Mouse (Mus musculus): ENCODE measurements around the gene Asb15.

Asb15 gene

GRCm38 (mm10) chr6:24569711-24570110 lies 41.8 kb downstream of the Asb15 start:
- no peak for DNase-seq

GRCm38 (mm10) chr6:24570278-24570677 lies 42.3 kb downstream of the Asb15 start:
- DNase-seq, result no peak

GRCm38 (mm10) chr6:24571126-24571525 lies 43.2 kb downstream of the Asb15 start:
- no peak for DNase-seq

GRCm38 (mm10) chr6:24572431-24572830 lies 44.5 kb downstream of the Asb15 start:
- DNase-seq, result no peak

GRCm38 (mm10) chr6:24573319-24573718 lies 45.4 kb downstream of the Asb15 start:
- DNase-seq, result no peak

GRCm38 (mm10) chr6:24583456-24583855 lies 55.5 kb downstream of the Asb15 start:
- no peak for DNase-seq

- DNase-seq, result no peak
These were observed 57.7 kb downstream of the Asb15 start for GRCm38 (mm10) chr6:24585431-24586310.

- DNase-seq, result no peak
These were observed 58.9 kb downstream of the Asb15 start for GRCm38 (mm10) chr6:24586885-24587284.

- DNase-seq, result no peak
These were observed 62.3 kb downstream of the Asb15 start for GRCm38 (mm10) chr6:24590282-24590681.

- DNase-seq, result no peak
These were observed 63.7 kb downstream of the Asb15 start for GRCm38 (mm10) chr6:24591525-24592218.

GRCm38 (mm10) chr6:24597500-24597899 lies 69.6 kb downstream of the Asb15 start, which contains the start of gene Lmod2:
Lmod2 (plus strand) TSS chr6:24597762.
- DNase-seq, result no peak

GRCm38 (mm10) chr6:24599179-24599578 lies 71.2 kb downstream of the Asb15 start:
- DNase-seq, result no peak

GRCm38 (mm10) chr6:24599639-24600038 lies 71.7 kb downstream of the Asb15 start:
- DNase-seq, result no peak

- no peak for DNase-seq
These were observed 72.2 kb downstream of the Asb15 start for GRCm38 (mm10) chr6:24600134-24600533.

- no peak for DNase-seq
These were observed 72.8 kb downstream of the Asb15 start for GRCm38 (mm10) chr6:24600726-24601125.

GRCm38 (mm10) chr6:24601668-24602067 lies 73.7 kb downstream of the Asb15 start:
- DNase-seq, result no peak

GRCm38 (mm10) chr6:24602351-24602750 lies 74.4 kb downstream of the Asb15 start:
- DNase-seq, result no peak

- DNase-seq, result no peak
These were observed 75.0 kb downstream of the Asb15 start for GRCm38 (mm10) chr6:24602993-24603392.

- DNase-seq, result no peak
These were observed 76.3 kb downstream of the Asb15 start for GRCm38 (mm10) chr6:24604289-24604688.

- no peak for DNase-seq
These were observed 77.7 kb downstream of the Asb15 start for GRCm38 (mm10) chr6:24605631-24606030.

GRCm38 (mm10) chr6:24606512-24606911 lies 78.6 kb downstream of the Asb15 start:
- no peak for DNase-seq

GRCm38 (mm10) chr6:24607531-24607930 lies 79.6 kb downstream of the Asb15 start:
- DNase-seq, result no peak

GRCm38 (mm10) chr6:24608129-24608528 lies 80.2 kb downstream of the Asb15 start:
- DNase-seq, result no peak

GRCm38 (mm10) chr6:24608682-24609081 lies 80.7 kb downstream of the Asb15 start:
- DNase-seq, result no peak
